ENCODE assay signal across 19 mouse cellular contexts in the genomic region with DNA sequence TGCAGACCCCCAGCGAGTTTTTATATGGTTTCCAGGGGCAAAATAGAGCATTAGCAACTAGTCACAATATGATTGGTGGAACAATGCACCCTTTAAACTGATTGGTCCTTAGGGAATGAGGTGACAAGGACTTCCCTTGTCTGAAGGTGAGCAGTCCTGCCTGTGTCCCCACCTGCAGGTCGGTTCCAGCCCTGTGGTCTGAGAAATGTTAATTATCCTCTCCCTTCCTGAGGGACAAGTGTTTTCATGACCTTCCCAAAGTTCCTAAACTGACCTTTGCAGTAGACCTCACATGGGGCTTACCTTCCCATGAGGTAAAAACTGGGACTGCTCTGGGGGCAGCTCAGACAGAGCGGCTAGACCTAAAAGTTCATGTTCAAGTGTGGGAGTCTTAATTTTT.
DNase-seq lines count a peak whose midpoint lies in the region; ATAC-seq lines count a peak whose summit lies in the region.
"Had no signal": no experiment of that assay in that cellular context is flagged by ENCODE, and none has a peak within 500 bp of the region (broad histone marks: within the 10 kb centered on the region; RNA-seq: fewer than 3 reads in every experiment).

No protein-coding gene starts in this region.

- no peaks in the 10 kb centered on the region for H3K9me3 ChIP-seq in heart, embryonic 12.5 days (replicated peaks)
- H3K9me3 ChIP-seq in limb, embryonic 11.5 days (ENCODE audit: control insufficient read depth, low read length) = no peaks in the 10 kb centered on the region
- no peaks in the 10 kb centered on the region for H3K9me3 ChIP-seq in limb, embryonic 10.5 days (replicated peaks)
- H3K9me3 ChIP-seq in embryonic facial prominence, embryonic 10.5 days = no peaks in the 10 kb centered on the region
- no peaks in the 10 kb centered on the region for H3K9me3 ChIP-seq in limb, embryonic 12.5 days
- H3K9me3 ChIP-seq: limb, embryonic 13.5 days; liver, embryonic 15.5 days; midbrain, embryonic 10.5 days had no signal

- H3K9ac ChIP-seq in heart, embryonic 12.5 days = no peak overlapping the region
- no peak overlapping the region for H3K9ac ChIP-seq in limb, embryonic 11.5 days (ENCODE audit: low read length)
- H3K9ac ChIP-seq in limb, embryonic 12.5 days (replicated peaks) = no peak overlapping the region
- H3K9ac ChIP-seq: limb, embryonic 13.5 days; liver, embryonic 15.5 days had no signal

- no peaks in the 10 kb centered on the region for H3K27me3 ChIP-seq in heart, embryonic 12.5 days (replicated peaks)
- H3K27me3 ChIP-seq in limb, embryonic 11.5 days (ENCODE audit: control insufficient read depth, insufficient read depth, low read length) = no peaks in the 10 kb centered on the region
- no peaks in the 10 kb centered on the region for H3K27me3 ChIP-seq in limb, embryonic 10.5 days (ENCODE audit: low read depth, poor library complexity, severe bottlenecking)
- no peaks in the 10 kb centered on the region for H3K27me3 ChIP-seq in embryonic facial prominence, embryonic 10.5 days (replicated peaks; ENCODE audit: low read depth, poor library complexity, severe bottlenecking)
- no peaks in the 10 kb centered on the region for H3K27me3 ChIP-seq in limb, embryonic 12.5 days
- H3K27me3 ChIP-seq: limb, embryonic 13.5 days; liver, embryonic 15.5 days had no signal

- intact Hi-C loops in heart, postnatal 25 days (cut with DNase I) = no loop called here

- DNase-seq in heart, postnatal 25 days (ENCODE audit: low spot score) = no peak
- DNase-seq in limb, embryonic 11.5 days (ENCODE audit: low spot score) = peak; percentile 22
- DNase-seq in limb, embryonic 10.5 days (ENCODE audit: low spot score) = no peak
- DNase-seq in embryonic facial prominence, embryonic 10.5 days (ENCODE audit: low spot score) = peak; percentile 8
- DNase-seq in adrenal gland, postnatal 14 days = no peak
- DNase-seq: adrenal gland, adult 2 months; B cell, adult 2 months; cerebellum, adult 18-20 months; gastrocnemius, adult 2 months; layer of hippocampus, postnatal 36 days; thymus, postnatal 4 days had no signal

- no peak for ATAC-seq in heart, embryonic 12.5 days (ENCODE audit: insufficient number of reproducible peaks, low FRiP score)
- ATAC-seq in limb, embryonic 11.5 days (ENCODE audit: insufficient number of reproducible peaks, low FRiP score, low TSS enrichment, low read depth) = no peak
- no peak for ATAC-seq in limb, embryonic 12.5 days (ENCODE audit: insufficient number of reproducible peaks, insufficient read depth, low FRiP score, low TSS enrichment, low read depth)
- ATAC-seq: forebrain, embryonic 14.5 days; inflammation-experienced regulatory T-cells, adult 6 months had no signal

- no peak overlapping the region for H3K27ac ChIP-seq in heart, embryonic 12.5 days (ENCODE audit: poor library complexity, severe bottlenecking)
- H3K27ac ChIP-seq in limb, embryonic 11.5 days (replicated peaks; ENCODE audit: low read depth, low read length) = no peak overlapping the region
- no peak overlapping the region for H3K27ac ChIP-seq in limb, embryonic 10.5 days
- H3K27ac ChIP-seq in embryonic facial prominence, embryonic 10.5 days (replicated peaks) = no peak overlapping the region
- no peak overlapping the region for H3K27ac ChIP-seq in limb, embryonic 12.5 days
- H3K27ac ChIP-seq: gastrocnemius, adult 2 months; limb, embryonic 13.5 days; liver, embryonic 15.5 days; midbrain, embryonic 10.5 days had no signal

- H3K36me3 ChIP-seq in heart, embryonic 12.5 days = no peaks in the 10 kb centered on the region
- no peaks in the 10 kb centered on the region for H3K36me3 ChIP-seq in limb, embryonic 11.5 days (ENCODE audit: control insufficient read depth, insufficient read depth, low read length)
- no peaks in the 10 kb centered on the region for H3K36me3 ChIP-seq in limb, embryonic 10.5 days
- H3K36me3 ChIP-seq in embryonic facial prominence, embryonic 10.5 days (replicated peaks) = no peaks in the 10 kb centered on the region
- no peaks in the 10 kb centered on the region for H3K36me3 ChIP-seq in limb, embryonic 12.5 days
- H3K36me3 ChIP-seq: limb, embryonic 13.5 days; liver, embryonic 15.5 days; midbrain, embryonic 10.5 days had no signal

- H3K4me3 ChIP-seq in heart, embryonic 12.5 days = peak overlapping the region; percentile 32; the same call in 1 of the 2 replicates
- H3K4me3 ChIP-seq in limb, embryonic 11.5 days (ENCODE audit: low read depth, low read length) = no peak overlapping the region
- H3K4me3 ChIP-seq in limb, embryonic 10.5 days = no peak overlapping the region
- no peak overlapping the region for H3K4me3 ChIP-seq in embryonic facial prominence, embryonic 10.5 days
- H3K4me3 ChIP-seq in limb, embryonic 12.5 days (replicated peaks) = no peak overlapping the region
- H3K4me3 ChIP-seq: gastrocnemius, adult 2 months; limb, embryonic 13.5 days; liver, embryonic 15.5 days; myocyte had no signal

- H3K4me2 ChIP-seq in heart, embryonic 12.5 days = peak overlapping the region; percentile 59
- H3K4me2 ChIP-seq in limb, embryonic 11.5 days (ENCODE audit: low read depth, severe bottlenecking) = no peak overlapping the region
- peak overlapping the region; percentile 11; the same call in 1 of the 2 replicates for H3K4me2 ChIP-seq in limb, embryonic 12.5 days
- H3K4me2 ChIP-seq: limb, embryonic 13.5 days; liver, embryonic 15.5 days had no signal

- peaks cover 5% of the 10 kb centered on the region; the same call in 1 of the 2 replicates for H3K4me1 ChIP-seq in heart, embryonic 12.5 days (replicated peaks)
- no peaks in the 10 kb centered on the region for H3K4me1 ChIP-seq in limb, embryonic 11.5 days (ENCODE audit: control insufficient read depth, insufficient read depth, low read length)
- no peaks in the 10 kb centered on the region for H3K4me1 ChIP-seq in limb, embryonic 10.5 days
- H3K4me1 ChIP-seq in embryonic facial prominence, embryonic 10.5 days = peaks cover 12% of the 10 kb centered on the region
- H3K4me1 ChIP-seq in limb, embryonic 12.5 days (replicated peaks) = peaks cover 10% of the 10 kb centered on the region; the same call in 1 of the 2 replicates
- H3K4me1 ChIP-seq: limb, embryonic 13.5 days; liver, embryonic 15.5 days had no signal

- WGBS in heart, embryonic 12.5 days = 51% methylated on average over 3 of the region's 3 CpGs
- 43% methylated on average over 3 of the region's 3 CpGs for WGBS in limb, embryonic 11.5 days
- 49% methylated on average over 3 of the region's 3 CpGs for WGBS in limb, embryonic 10.5 days
- 37% methylated on average over 3 of the region's 3 CpGs for WGBS in embryonic facial prominence, embryonic 10.5 days
- WGBS in limb, embryonic 12.5 days = 42% methylated on average over 3 of the region's 3 CpGs

Comparison
In these comparisons a context has a peak if more than half of its experiments do, and no peak if none do; other contexts are left out.
1. DNase-seq: peak in limb, embryonic 11.5 days (single experiment) and embryonic facial prominence, embryonic 10.5 days (single experiment); none in heart, postnatal 25 days (single experiment), limb, embryonic 10.5 days (single experiment) and adrenal gland, postnatal 14 days (single experiment).